Mouse (Mus musculus) CH12.LX (cell line): ENCODE measurements at regions not wholly inside any gene's neighbourhood (a gene's known extent, or its start where the extent isn't known, plus 50 kb on each side); places are given as distances from the start of the nearest gene placed in this dataset.

Experiments used
- DNase-seq: peaks from one replicate; pipeline ENCODE4 v3.0.0-alpha.2; 2013; ENCODE audit errors: extremely low read depth
- H3K27ac ChIP-seq: 2 replicates; pipeline ENCODE4 v1.5.1; 2012; ENCODE audit warnings: low read depth, mild to moderate bottlenecking, control low read depth, moderate library complexity; ENCODE audit not compliant: insufficient read depth
- H3K27me3 ChIP-seq: replicated peaks from 2 replicates; pipeline ENCODE3; 2012; ENCODE audit warnings: inconsistent platforms
- H3K36me3 ChIP-seq, 2 experiments: replicated peaks in 1 of 2; 2 replicates each; pipeline versions ENCODE3 to v1.6.1; 2012; ENCODE audit warnings: inconsistent platforms in 1 of 2, low read length in 1 of 2, mild to moderate bottlenecking in 1 of 2, mixed read lengths in 1 of 2, moderate library complexity in 1 of 2; ENCODE audit not compliant: control insufficient read depth in 1 of 2, insufficient read depth in 1 of 2
- H3K4me1 ChIP-seq, 2 experiments: 2 replicates each; pipeline ENCODE4 v1.6.1; 2012; ENCODE audit warnings: inconsistent platforms in 1 of 2, moderate library complexity in 1 of 2; ENCODE audit not compliant: insufficient read depth in 2 of 2, control insufficient read depth in 1 of 2
- H3K4me2 ChIP-seq: 2 replicates; pipeline ENCODE4 v1.6.1; 2012; ENCODE audit warnings: low read depth, mild to moderate bottlenecking, control low read depth; ENCODE audit not compliant: poor library complexity, insufficient read depth, severe bottlenecking
- H3K4me3 ChIP-seq, 3 experiments: fragments of 150-350 bp in 1 of 3; sonication (generic) in 1 of 3; replicated peaks in 1 of 3; 2 replicates each; pipeline versions ENCODE3 to v1.5.1; 2011 to 2012; ENCODE audit warnings: low read depth in 2 of 3, low read length in 2 of 3, mild to moderate bottlenecking in 2 of 3, moderate library complexity in 2 of 3, control low read depth in 1 of 3, improper control_type of control experiment in 1 of 3, inconsistent platforms in 1 of 3, mixed read lengths in 1 of 3; ENCODE audit not compliant: poor library complexity in 1 of 3
- H3K79me2 ChIP-seq: replicated peaks from 2 replicates; pipeline ENCODE4 v1.6.1; 2012; ENCODE audit warnings: mild to moderate bottlenecking, moderate library complexity; ENCODE audit not compliant: control insufficient read depth, poor library complexity, insufficient read depth, severe bottlenecking; ENCODE audit errors: extremely low read depth
- H3K9ac ChIP-seq: 2 replicates; pipeline ENCODE4 v1.6.1; 2012; ENCODE audit warnings: low read depth, mild to moderate bottlenecking, control low read depth, moderate library complexity; ENCODE audit not compliant: insufficient read depth
- H3K9me3 ChIP-seq: replicated peaks from 2 replicates; pipeline ENCODE3; 2012; ENCODE audit warnings: low read length, inconsistent platforms, mixed read lengths
- CHD1 ChIP-seq: IDR thresholded peaks from 2 replicates; pipeline ENCODE4 v1.6.1; 2012; ENCODE audit warnings: low read depth, low read length, improper control_type of control experiment, inconsistent platforms
- CHD2 ChIP-seq: IDR thresholded peaks from 2 replicates; pipeline ENCODE4 v1.6.1; 2011; ENCODE audit warnings: low read length, improper control_type of control experiment
- ELF1 ChIP-seq: IDR thresholded peaks from 2 replicates; pipeline ENCODE4 v1.6.1; 2014; ENCODE audit warnings: low read depth, mild to moderate bottlenecking, inconsistent platforms, low read length, improper control_type of control experiment
- ETS1 ChIP-seq: conservative IDR thresholded peaks from 2 replicates; pipeline ENCODE4 v1.6.1; 2012; ENCODE audit warnings: low read depth, mild to moderate bottlenecking, inconsistent platforms, low read length, improper control_type of control experiment, moderate library complexity
- HCFC1 ChIP-seq: IDR thresholded peaks from 2 replicates; pipeline ENCODE4 v1.6.1; 2012; ENCODE audit warnings: low read depth, mild to moderate bottlenecking, inconsistent platforms, low read length, improper control_type of control experiment
- IRF4 ChIP-seq: IDR thresholded peaks from 2 replicates; pipeline ENCODE4 v1.6.1; 2014; ENCODE audit warnings: low read depth, mild to moderate bottlenecking, inconsistent platforms, low read length, improper control_type of control experiment
- JUN ChIP-seq: IDR thresholded peaks from 2 replicates; pipeline ENCODE4 v1.6.1; 2011; ENCODE audit warnings: low read depth, mild to moderate bottlenecking, low read length, improper control_type of control experiment, moderate library complexity; ENCODE audit not compliant: insufficient read depth
- KAT2A ChIP-seq: IDR thresholded peaks from 2 replicates; pipeline ENCODE4 v1.6.1; 2012; ENCODE audit warnings: low read length, improper control_type of control experiment, inconsistent platforms; ENCODE audit not compliant: insufficient replicate concordance
- MAFK ChIP-seq: IDR thresholded peaks from 2 replicates; pipeline ENCODE4 v1.6.1; 2011; ENCODE audit warnings: low read length, improper control_type of control experiment; ENCODE audit not compliant: insufficient replicate concordance
- MXI1 ChIP-seq: IDR thresholded peaks from 2 replicates; pipeline ENCODE4 v1.6.1; 2011; ENCODE audit warnings: mild to moderate bottlenecking, low read depth, low read length, improper control_type of control experiment
- NELFE ChIP-seq: IDR thresholded peaks from 2 replicates; pipeline ENCODE4 v1.6.1; 2011; ENCODE audit warnings: low read depth, low read length, improper control_type of control experiment
- NRF1 ChIP-seq: IDR thresholded peaks from 2 replicates; pipeline ENCODE4 v1.6.1; 2014; ENCODE audit warnings: low read depth, mild to moderate bottlenecking, inconsistent platforms, low read length, improper control_type of control experiment, moderate library complexity
- POLR2AphosphoS2 ChIP-seq: IDR thresholded peaks from 2 replicates; pipeline ENCODE4 v1.6.1; 2011; ENCODE audit warnings: low read depth, low read length, improper control_type of control experiment
- RAD21 ChIP-seq: IDR thresholded peaks from 2 replicates; pipeline ENCODE4 v1.6.1; 2011; ENCODE audit warnings: low read depth, mild to moderate bottlenecking, low read length, improper control_type of control experiment, moderate library complexity
- SIN3A ChIP-seq: IDR thresholded peaks from 2 replicates; pipeline ENCODE4 v1.6.1; 2012; ENCODE audit warnings: low read length, improper control_type of control experiment, inconsistent platforms
- TBP ChIP-seq: conservative IDR thresholded peaks from 2 replicates; pipeline ENCODE4 v1.6.1; 2011; ENCODE audit warnings: low read depth, low read length, improper control_type of control experiment
- ZNF384 ChIP-seq: IDR thresholded peaks from 2 replicates; pipeline ENCODE4 v1.6.1; 2012; ENCODE audit warnings: low read depth, low read length, improper control_type of control experiment, inconsistent platforms
- dilution Hi-C: fragments of 300-500 bp; cut with MboI; formaldehyde crosslinking; loops from 2 replicates; pipeline ENCODE4 v1.14.3; 2020; ENCODE audit warnings: low sequenced_read_pairs; ENCODE audit not compliant: extremely low pct_unique_long_range_greater_than_20kb, extremely low pct_ligation_motif_present
- in situ Hi-C: fragments of 300-500 bp; cut with MboI; formaldehyde crosslinking; loops from 3 replicates; pipeline ENCODE4 v1.14.3; 2019; ENCODE audit warnings: low sequenced_read_pairs, low pct_ligation_motif_present, low pct_unique_long_range_greater_than_20kb, mixed read lengths

GRCm38 (mm10) chr14:98805066-98805465, 189.1 kb downstream of the Rpl36a-ps1 start:
- Histone ChIP-seq H3K79me2 (no peaks in the 10 kb centered on the region), H3K4me3 (no peak overlapping the region), H3K27ac (no peak overlapping the region), H3K9me3 (peaks cover 26% of the 10 kb centered on the region), H3K9ac (no peak overlapping the region), H3K27me3 (no peaks in the 10 kb centered on the region), H3K36me3 (no peaks in the 10 kb centered on the region), H3K4me2 (no peak overlapping the region), H3K4me1 (no peaks in the 10 kb centered on the region)
- no peak for DNase-seq
- dilution Hi-C loops, result no loop called here
- in situ Hi-C loops, result no loop called here
- TF ChIP-seq IRF4 (no peak), ETS1 (no peak), SIN3A (no peak), JUN (no peak), TBP (no peak), ELF1 (no peak), ZNF384 (no peak), RAD21 (no peak), POLR2AphosphoS2 (no peak), MAFK (no peak), HCFC1 (no peak), NRF1 (no peak), MXI1 (no peak), NELFE (no peak), CHD2 (no peak)

DNA sequence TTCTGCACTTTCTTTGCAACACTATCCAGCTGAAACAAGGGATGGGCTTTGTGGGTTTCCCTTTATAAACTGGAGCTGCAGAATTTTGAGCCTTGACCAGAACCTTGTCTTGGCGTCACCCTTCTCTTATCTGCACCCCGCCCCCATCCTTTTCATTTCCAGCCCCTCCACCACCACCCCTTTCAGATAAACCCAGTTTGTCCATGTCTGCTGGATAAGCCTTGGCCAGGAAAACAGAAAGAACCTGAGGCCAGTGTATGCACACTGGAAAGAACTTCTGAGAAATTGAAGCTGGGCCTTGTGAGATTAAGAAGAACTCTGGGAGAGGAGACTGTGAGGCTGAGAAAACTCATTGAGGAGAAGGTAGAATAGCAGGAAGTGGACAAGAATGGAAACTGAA, 192.8 kb downstream of the Rpl36a-ps1 start:
- Histone ChIP-seq H3K9ac (no peak overlapping the region), H3K4me1 (no peaks in the 10 kb centered on the region), H3K27ac (no peak overlapping the region), H3K4me3 (no peak overlapping the region), H3K79me2 (no peaks in the 10 kb centered on the region), H3K4me2 (no peak overlapping the region), H3K27me3 (no peaks in the 10 kb centered on the region), H3K9me3 (peaks cover 33% of the 10 kb centered on the region), H3K36me3 (no peaks in the 10 kb centered on the region)
- no peak for DNase-seq
- dilution Hi-C loops, result no loop called here
- no peak for TF ChIP-seq RAD21
- no peak for TF ChIP-seq SIN3A
- no peak for TF ChIP-seq KAT2A
- TF ChIP-seq CHD1, result no peak
- in situ Hi-C loops, result no loop called here
